Comparison of ENCODE assay signal across 26 mouse cellular contexts in the genomic region with DNA sequence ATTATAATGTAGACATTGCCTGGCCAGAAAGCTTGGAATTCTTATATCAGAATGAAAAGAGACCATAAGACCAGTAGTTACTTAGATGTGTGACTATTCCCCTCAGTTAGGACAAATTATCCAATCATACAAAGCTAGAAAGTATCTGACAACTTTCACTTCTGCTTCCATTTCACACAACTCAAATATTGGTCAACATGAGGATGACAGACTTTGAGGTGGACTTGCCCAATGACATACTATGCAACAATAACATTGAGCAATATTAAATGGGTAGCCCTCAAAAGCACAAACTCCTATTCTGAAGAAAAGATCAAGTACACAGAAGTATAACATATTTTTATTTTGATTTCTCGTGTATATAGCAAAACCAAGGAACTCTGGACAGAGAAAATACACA. TPM values are rescaled to one million over a fixed set of nuclear protein-coding genes. Genes with fewer than 3 reads are reported as not detected.
DNase-seq lines count a peak whose midpoint lies in the region; ATAC-seq lines count a peak whose summit lies in the region.
"Had no signal": no experiment of that assay in that cellular context is flagged by ENCODE, and none has a peak within 500 bp of the region (broad histone marks: within the 10 kb centered on the region; RNA-seq: fewer than 3 reads in every experiment).

No protein-coding gene starts in this region.

- ATAC-seq in granulocyte monocyte progenitor cell, adult 5-6 weeks (replicated peaks; ENCODE audit: poor library complexity, severe bottlenecking) = peak; percentile 99
- ATAC-seq in monocyte, adult 5-6 weeks (replicated peaks; ENCODE audit: insufficient number of reproducible peaks, low FRiP score, low TSS enrichment, poor library complexity, severe bottlenecking) = peak; percentile 99
- no peak for ATAC-seq in activated CD4-positive, CD25-positive, alpha-beta regulatory T cell, adult 4 months
- ATAC-seq: CD4-positive, CD25-positive, alpha-beta regulatory T cell, adult 4 months; forebrain, embryonic 13.5 days; forebrain, embryonic 16.5 days; hindbrain, embryonic 16.5 days; intestine, embryonic 15.5 days had no signal

- peak; percentile 17 for DNase-seq in lung, postnatal 36 days
- no peak for DNase-seq in lung, postnatal 25 days (ENCODE audit: low spot score)
- no peak for DNase-seq in c-Kit-positive CD71-positive TER-119-positive erythroid progenitor cells, embryonic 14.5 days (ENCODE audit: low spot score)
- DNase-seq: adrenal gland, postnatal 10 days; adrenal gland, postnatal 36 days; cerebellum, adult 11-12 months; cerebellum, adult 8-10 months; cerebellum, postnatal 10 days; cerebellum, postnatal 36 days; gastrocnemius, postnatal 10 days; heart, adult 18-20 months; heart, postnatal 10 days; heart, postnatal 36 days had no signal

RNA-seq across cellular contexts. Expression of a gene that starts 35.5 kb away (rescaled TPM):
- not detected in 2 replicates for total RNA-seq in granulocyte monocyte progenitor cell, adult 5-6 weeks (2014; fragmentation: Nextera tagmentation)
- not detected in 2 replicates for total RNA-seq in granulocyte monocyte progenitor cell, adult 5-6 weeks (2017)
- not detected in 3 replicates for total RNA-seq in monocyte, adult 5-6 weeks (2017)
- not detected for polyA plus RNA-seq in activated CD4-positive, CD25-positive, alpha-beta regulatory T cell, adult 4 months (2017; shearing (Covaris generic))
- total RNA-seq: adrenal gland, postnatal 36 days; gastrocnemius, adult 18-20 months; gastrocnemius, postnatal 4 days; heart, adult 18-20 months; heart, postnatal 10 days; heart, postnatal 36 days; MEL had no signal
- polyA plus RNA-seq: C2C12; CD4-positive, CD25-positive, alpha-beta regulatory T cell, adult 4 months; heart, embryonic 15.5 days had no signal
